In the genomic region with DNA sequence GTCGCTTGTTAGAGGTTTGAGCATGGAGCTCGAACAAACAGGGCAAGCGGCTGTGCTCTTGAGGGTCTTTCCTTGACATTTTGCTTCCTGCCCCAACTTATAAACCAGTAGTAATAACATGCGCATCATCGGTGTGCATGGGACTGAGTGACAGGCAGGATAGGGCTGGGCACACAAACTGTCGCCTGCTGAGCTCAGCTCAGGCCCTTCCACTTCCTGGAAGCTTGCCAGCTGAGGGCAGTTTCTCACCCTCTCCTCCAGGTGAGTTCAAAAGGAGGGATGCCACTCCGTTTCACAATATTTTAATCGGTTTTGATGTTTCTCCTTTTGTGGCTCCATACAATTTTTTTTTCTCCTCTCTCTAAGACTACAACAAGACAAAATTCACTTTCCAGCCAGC, we compare ENCODE assay signal across 19 mouse cellular contexts. TPM values are rescaled to one million over a fixed set of nuclear protein-coding genes. Genes with fewer than 3 reads are reported as not detected.
DNase-seq lines count a peak whose midpoint lies in the region; ATAC-seq and TF ChIP-seq lines count a peak whose summit lies in the region.
"Had no signal": no experiment of that assay in that cellular context is flagged by ENCODE, and none has a peak within 500 bp of the region (broad histone marks: within the 10 kb centered on the region; RNA-seq: fewer than 3 reads in every experiment).

No protein-coding gene starts in this region.

- H3K9ac ChIP-seq in hindbrain, embryonic 11.5 days (ENCODE audit: low read depth, low read length) = no peak overlapping the region
- no peak overlapping the region for H3K9ac ChIP-seq in hindbrain, embryonic 13.5 days
- no peak overlapping the region for H3K9ac ChIP-seq in lung, embryonic 14.5 days
- H3K9ac ChIP-seq: hindbrain, embryonic 14.5 days; intestine, embryonic 15.5 days; limb, embryonic 12.5 days; liver, postnatal 0 days had no signal

- peaks cover 6% of the 10 kb centered on the region; the same call in 1 of the 2 replicates for H3K4me1 ChIP-seq in hindbrain, embryonic 11.5 days (replicated peaks; ENCODE audit: control insufficient read depth, insufficient read depth, low read length)
- peaks cover 31% of the 10 kb centered on the region for H3K4me1 ChIP-seq in hindbrain, embryonic 13.5 days (replicated peaks)
- 0 out of 2 replicates have a peak, but pooled peaks cover 4% of the 10 kb centered on the region for H3K4me1 ChIP-seq in lung, embryonic 14.5 days (ENCODE audit: insufficient read depth)
- H3K4me1 ChIP-seq: intestine, embryonic 15.5 days; megakaryocyte, embryonic 14.5 days had no signal

- peak overlapping the region; percentile 51; the same call in 1 of the 2 replicates for H3K27ac ChIP-seq in hindbrain, embryonic 11.5 days (ENCODE audit: low read depth, low read length)
- H3K27ac ChIP-seq in hindbrain, embryonic 13.5 days = no peak overlapping the region
- no peak overlapping the region for H3K27ac ChIP-seq in lung, embryonic 14.5 days (ENCODE audit: low read depth)
- H3K27ac ChIP-seq: intestine, embryonic 15.5 days; limb, embryonic 12.5 days; stomach, postnatal 0 days had no signal

- H3K27me3 ChIP-seq in hindbrain, embryonic 11.5 days (ENCODE audit: control insufficient read depth, insufficient read depth, low read length) = no peaks in the 10 kb centered on the region
- peaks cover 30% of the 10 kb centered on the region for H3K27me3 ChIP-seq in hindbrain, embryonic 13.5 days
- peaks cover 5% of the 10 kb centered on the region; the same call in 1 of the 2 replicates for H3K27me3 ChIP-seq in lung, embryonic 14.5 days (ENCODE audit: insufficient read depth, low read length)
- H3K27me3 ChIP-seq: intestine, embryonic 15.5 days; megakaryocyte, embryonic 14.5 days had no signal

- H3K4me2 ChIP-seq in hindbrain, embryonic 11.5 days (replicated peaks; ENCODE audit: low read depth, low read length) = no peak overlapping the region
- H3K4me2 ChIP-seq in hindbrain, embryonic 13.5 days = no peak overlapping the region
- H3K4me2 ChIP-seq in lung, embryonic 14.5 days = no peak overlapping the region
- H3K4me2 ChIP-seq: hindbrain, embryonic 14.5 days; intestine, embryonic 15.5 days; limb, embryonic 12.5 days; liver, embryonic 11.5 days had no signal

- peak; percentile 35; the same call in 1 of the 2 replicates for ATAC-seq in hindbrain, embryonic 11.5 days (ENCODE audit: low FRiP score)
- ATAC-seq in hindbrain, embryonic 13.5 days (ENCODE audit: low FRiP score) = no peak
- no peak for ATAC-seq in lung, embryonic 14.5 days (ENCODE audit: insufficient read depth)
- ATAC-seq: intestine, embryonic 15.5 days; liver, postnatal 0 days had no signal

- no peak for TF ChIP-seq CTCF in lung, embryonic 14.5 days (IDR thresholded peaks at IDR 0.05; ENCODE audit: low read depth)

- peak; percentile 44 to 54 for DNase-seq in cerebellum, postnatal 14 days
- DNase-seq in cerebellum, adult 9-10 months = no peak
- no peak for DNase-seq in hindbrain, embryonic 11.5 days (ENCODE audit: low spot score)
- DNase-seq in lung, embryonic 14.5 days = peak; percentile 33
- DNase-seq in lung, postnatal 4 days = no peak
- peak; percentile 46 for DNase-seq in testis, postnatal 10 days (ENCODE audit: low spot score)
- DNase-seq in testis, postnatal 14 days (ENCODE audit: low spot score) = no peak
- DNase-seq: adrenal gland, postnatal 14 days; cerebellum, adult 8-10 months; liver, postnatal 0 days; right cerebral cortex, postnatal 14 days had no signal

- H3K9me3 ChIP-seq in hindbrain, embryonic 11.5 days (ENCODE audit: control insufficient read depth, low read length) = no peaks in the 10 kb centered on the region
- no peaks in the 10 kb centered on the region for H3K9me3 ChIP-seq in hindbrain, embryonic 13.5 days
- no peaks in the 10 kb centered on the region for H3K9me3 ChIP-seq in lung, embryonic 14.5 days (ENCODE audit: low read depth, low read length)
- H3K9me3 ChIP-seq: intestine, embryonic 15.5 days; limb, embryonic 12.5 days had no signal

- WGBS in hindbrain, embryonic 11.5 days = 63% methylated on average over 8 of the region's 8 CpGs
- 62% methylated on average over 8 of the region's 8 CpGs for WGBS in hindbrain, embryonic 13.5 days
- WGBS in lung, embryonic 14.5 days = 63% methylated on average over 8 of the region's 8 CpGs

- no peaks in the 10 kb centered on the region for H3K36me3 ChIP-seq in hindbrain, embryonic 11.5 days (ENCODE audit: control insufficient read depth, insufficient read depth, low read length)
- no peaks in the 10 kb centered on the region for H3K36me3 ChIP-seq in hindbrain, embryonic 13.5 days
- no peaks in the 10 kb centered on the region for H3K36me3 ChIP-seq in lung, embryonic 14.5 days (ENCODE audit: insufficient read depth)
- H3K36me3 ChIP-seq: intestine, embryonic 15.5 days; limb, embryonic 12.5 days had no signal

- no peak overlapping the region for H3K4me3 ChIP-seq in hindbrain, embryonic 11.5 days (ENCODE audit: low read depth, low read length)
- H3K4me3 ChIP-seq in hindbrain, embryonic 13.5 days = no peak overlapping the region
- H3K4me3 ChIP-seq in lung, embryonic 14.5 days (ENCODE audit: low read depth, low read length) = no peak overlapping the region
- H3K4me3 ChIP-seq: intestine, embryonic 15.5 days; limb, embryonic 12.5 days; megakaryocyte, embryonic 14.5 days had no signal

RNA-seq across cellular contexts. Expression of a gene that starts 50.3 kb away (rescaled TPM):
- 0.69 and 0.71 TPM in 2 replicates for polyA plus RNA-seq in hindbrain, embryonic 11.5 days (2014; fragmentation: Nextera tagmentation; extraction: Ambion mirVana)
- 0.77 and 2.2 TPM in 2 replicates for polyA plus RNA-seq in hindbrain, embryonic 13.5 days (2015; fragmentation: Nextera tagmentation; extraction: Ambion mirVana)
- polyA plus RNA-seq in lung, embryonic 14.5 days (2014; fragmentation: Nextera tagmentation; extraction: Ambion mirVana) = not detected in 2 replicates
- polyA plus RNA-seq: intestine, embryonic 15.5 days; liver, embryonic 11.5 days; liver, postnatal 0 days; stomach, postnatal 0 days; urinary bladder, adult 2 months had no signal

Comparison
In these comparisons a context has a peak if more than half of its experiments do, and no peak if none do; other contexts are left out.
1. DNase-seq: peak in cerebellum, postnatal 14 days (2 of 2), lung, embryonic 14.5 days (single experiment) and testis, postnatal 10 days (single experiment); none in cerebellum, adult 9-10 months (single experiment), hindbrain, embryonic 11.5 days (single experiment), lung, postnatal 4 days (0 of 2) and testis, postnatal 14 days (single experiment).